Mouse (Mus musculus) limb, embryonic 12.5 days (tissue): Measurements from ENCODE around the gene Lpin2. TPM values are rescaled to one million over a fixed set of nuclear protein-coding genes. Genes with fewer than 3 reads are reported as not detected.

Source experiments
- ATAC-seq: fragments of 200-750 bp; cut with Nextera tagmentation; 2 replicates; pipeline ENCODE4 v1.8.0; 2017; ENCODE audit warnings: low read depth, moderate TSS enrichment; ENCODE audit not compliant: insufficient number of reproducible peaks, insufficient read depth, low FRiP score, low TSS enrichment
- H3K27ac ChIP-seq: fragments of 300-500 bp; sonication (generic); 2 replicates; pipeline ENCODE4 v1.5.1; 2016; ENCODE audit warnings: mild to moderate bottlenecking, moderate library complexity
- H3K27me3 ChIP-seq: fragments of 300-500 bp; sonication (generic); 2 replicates; pipeline ENCODE4 v1.6.1; 2016; ENCODE audit warnings: mild to moderate bottlenecking, moderate library complexity
- H3K36me3 ChIP-seq: fragments of 300-500 bp; sonication (generic); 2 replicates; pipeline ENCODE4 v1.6.1; 2016; ENCODE audit warnings: mild to moderate bottlenecking, moderate library complexity
- H3K4me1 ChIP-seq: fragments of 300-500 bp; sonication (generic); replicated peaks from 2 replicates; pipeline ENCODE4 v1.6.1; 2016
- H3K4me2 ChIP-seq: fragments of 300-500 bp; sonication (generic); 2 replicates; pipeline ENCODE4 v1.6.1; 2016; ENCODE audit warnings: mild to moderate bottlenecking, moderate library complexity
- H3K4me3 ChIP-seq: fragments of 300-500 bp; sonication (generic); replicated peaks from 2 replicates; pipeline ENCODE4 v1.5.1; 2016; ENCODE audit warnings: mild to moderate bottlenecking
- H3K9ac ChIP-seq: fragments of 300-500 bp; sonication (generic); replicated peaks from 2 replicates; pipeline ENCODE4 v1.6.1; 2016; ENCODE audit warnings: mild to moderate bottlenecking, moderate library complexity
- H3K9me3 ChIP-seq: fragments of 300-500 bp; sonication (generic); 2 replicates; pipeline ENCODE4 v1.6.1; 2016; ENCODE audit warnings: mild to moderate bottlenecking, moderate library complexity
- WGBS: fragments of 180-500 bp; shearing (Covaris S2); methylation state at CpG from one replicate; pipeline ENCODE4 v1.1.7; 2016; 5-methylcytosine and 5-hydroxymethylcytosine counted together
- polyA plus RNA-seq: library from polyadenylated mRNA; unstranded; fragments of >200 nt; fragmentation: Nextera tagmentation; extraction: Ambion mirVana; gene quantifications from 2 replicates; pipeline ENCODE4 v1.2.1, GENCODE M21; 2016

Gene Lpin2
- polyA plus RNA-seq, 1 experiment from 2014 or later, result 63.3 TPM

DNA sequence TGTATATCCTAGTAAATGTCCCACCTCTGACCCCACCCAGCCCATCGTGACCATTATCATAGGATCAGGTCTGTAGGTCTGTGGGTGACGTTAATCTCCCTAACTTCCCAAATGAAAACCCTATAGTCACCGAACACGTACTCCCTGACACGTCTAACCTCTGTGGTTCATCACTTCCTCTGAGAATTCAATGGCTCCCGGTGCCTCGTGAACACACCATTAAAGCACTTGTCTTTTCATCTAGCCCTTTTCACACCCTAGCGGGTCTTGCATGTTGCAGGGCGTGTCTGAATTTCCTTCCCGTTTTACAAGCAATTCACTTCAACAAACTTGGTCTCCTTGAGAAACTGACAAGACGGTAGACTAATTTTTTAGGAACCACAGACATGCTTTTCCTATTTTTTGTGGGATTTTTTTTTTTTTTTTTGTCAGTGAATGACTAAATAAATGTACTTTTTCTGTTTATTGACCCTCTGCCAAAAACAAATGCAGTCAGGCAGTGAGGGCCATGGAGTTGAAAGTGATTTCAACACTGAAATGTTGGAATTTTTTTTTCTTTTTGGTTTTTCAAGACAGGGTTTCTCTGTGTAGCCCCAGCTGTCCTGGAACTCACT is 105.9 kb downstream of the Lpin2 start:
- WGBS, result 87% methylated on average over 11 of the region's 11 CpGs
- no peaks in the 10 kb centered on the region for H3K27me3 ChIP-seq
- ATAC-seq, result no peak

DNA sequence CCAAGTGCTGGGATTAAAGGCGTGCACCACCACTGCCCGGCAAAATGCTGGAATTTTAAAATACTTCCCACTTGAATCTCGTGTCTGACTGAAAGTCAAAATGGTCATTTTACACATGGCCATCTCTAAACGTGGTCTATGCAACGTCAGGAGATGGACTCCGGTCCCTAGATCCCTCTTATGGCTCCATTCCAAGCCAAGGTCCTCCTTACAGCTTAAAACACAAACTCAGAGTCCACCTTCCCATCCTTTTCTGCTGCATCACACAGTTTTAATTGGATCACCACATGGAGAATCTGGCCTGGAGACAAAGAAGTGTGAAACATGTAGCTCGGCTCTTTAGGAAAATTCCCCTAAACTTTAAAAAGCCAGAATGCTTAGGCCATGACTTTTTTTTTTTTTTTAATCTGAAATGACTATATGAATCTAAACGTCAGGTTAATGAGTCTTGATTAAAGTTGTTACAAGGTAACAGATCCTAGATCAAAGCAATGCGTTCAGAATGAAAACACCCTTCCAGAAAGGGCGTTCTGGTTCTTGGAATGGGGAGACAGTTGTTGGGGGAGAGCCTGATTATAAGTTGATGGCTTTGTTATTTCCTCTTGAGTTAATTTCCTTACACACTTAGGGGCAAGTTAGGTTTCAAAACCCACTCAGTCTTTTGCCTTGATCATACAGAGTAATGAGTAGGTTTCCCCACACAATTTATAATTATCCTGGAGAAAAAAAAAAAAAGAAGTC is 106.6 kb downstream of the Lpin2 start:
- no peaks in the 10 kb centered on the region for H3K27me3 ChIP-seq
- H3K4me2 ChIP-seq, result no peak overlapping the region
- 83% methylated on average over 10 of the region's 10 CpGs for WGBS
- no peak overlapping the region for H3K27ac ChIP-seq
- peaks cover 29% of the 10 kb centered on the region for H3K4me1 ChIP-seq
- no peaks in the 10 kb centered on the region for H3K36me3 ChIP-seq
- no peak overlapping the region for H3K4me3 ChIP-seq
- H3K9ac ChIP-seq, result no peak overlapping the region
- ATAC-seq, result no peak
- H3K9me3 ChIP-seq, result no peaks in the 10 kb centered on the region

More for the DNA sequence above, 105.9 kb downstream of the Lpin2 start:
- no peak overlapping the region for H3K4me3 ChIP-seq
- H3K9ac ChIP-seq, result no peak overlapping the region
- no peak overlapping the region for H3K4me2 ChIP-seq
- H3K27ac ChIP-seq, result no peak overlapping the region
- no peaks in the 10 kb centered on the region for H3K36me3 ChIP-seq
- H3K4me1 ChIP-seq, result peaks cover 29% of the 10 kb centered on the region
- H3K9me3 ChIP-seq, result no peaks in the 10 kb centered on the region

DNA sequence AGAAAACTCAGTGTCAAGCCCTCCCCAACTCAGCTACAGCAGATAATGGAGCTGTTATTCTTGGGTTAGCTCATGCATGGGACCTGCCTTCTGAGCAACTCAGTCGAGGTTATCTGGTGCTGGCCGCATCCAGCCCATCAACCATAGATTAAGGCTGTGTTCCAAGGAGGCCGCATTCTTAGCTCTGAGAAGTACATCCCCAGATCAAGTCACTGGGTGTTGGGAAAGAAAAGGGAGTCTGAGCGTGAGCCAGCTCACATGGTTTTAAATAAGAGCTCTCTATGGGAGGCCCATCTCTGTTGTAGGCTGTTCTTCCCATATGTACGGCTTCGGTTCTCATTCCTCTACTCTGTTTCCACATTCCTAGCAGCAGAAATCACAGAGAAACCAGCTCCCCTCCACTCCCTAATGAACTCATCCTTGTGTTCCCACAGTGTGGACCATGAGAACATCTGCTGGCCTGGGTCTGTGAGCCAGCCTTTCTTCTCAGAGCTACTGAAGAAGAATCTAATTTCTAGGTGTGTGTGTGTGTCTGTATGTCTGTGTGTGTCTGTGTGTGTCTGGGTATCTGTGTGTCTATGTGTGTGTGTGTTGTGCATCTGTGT is 107.3 kb downstream of the Lpin2 start:
- no peak for ATAC-seq

DNA sequence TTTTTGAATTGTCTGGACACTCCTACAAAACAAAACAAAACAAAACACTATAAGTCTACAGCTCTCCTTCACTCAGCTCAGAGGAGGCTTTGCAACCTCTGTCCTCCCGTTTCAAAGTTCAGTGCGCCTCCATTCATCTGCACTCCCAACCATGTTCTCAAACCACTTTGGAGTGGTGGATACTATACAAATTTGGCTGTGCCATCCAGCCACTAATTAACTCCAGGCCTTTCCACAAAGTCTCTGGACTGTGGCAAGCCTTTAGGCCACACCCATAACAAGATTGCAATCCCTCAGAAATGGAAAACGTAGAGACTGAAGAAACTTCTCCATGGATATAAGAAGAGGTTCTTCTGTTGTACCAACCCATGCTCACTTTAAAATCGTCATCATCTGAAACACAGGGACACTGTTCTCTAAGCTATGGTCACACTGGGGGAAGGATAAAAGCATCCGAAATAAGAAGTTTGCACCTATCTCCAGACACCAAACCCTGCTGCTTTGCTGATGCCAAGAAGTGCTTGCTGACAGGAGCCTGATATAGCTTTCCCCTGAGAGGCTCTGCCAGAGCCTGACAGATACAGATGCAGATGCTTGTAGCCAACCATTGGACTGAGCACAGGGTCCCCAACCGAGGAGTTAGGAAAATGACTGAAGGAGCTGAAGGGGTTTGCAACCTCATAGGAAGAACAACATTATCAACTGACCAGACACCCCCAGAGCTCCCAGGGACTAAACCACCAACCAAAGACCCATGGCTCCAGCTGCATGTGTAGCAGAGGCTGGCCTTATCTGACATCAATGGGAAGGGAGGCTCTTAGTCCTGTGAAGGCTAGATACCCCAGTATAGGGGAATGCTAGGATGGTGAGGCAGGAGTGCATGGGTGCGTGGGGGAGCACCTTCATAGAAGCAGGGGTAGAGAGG is 108.4 kb downstream of the Lpin2 start:
- H3K27ac ChIP-seq, result no peak overlapping the region
- no peak overlapping the region for H3K4me2 ChIP-seq
- no peaks in the 10 kb centered on the region for H3K36me3 ChIP-seq
- ATAC-seq, result no peak
- no peak overlapping the region for H3K9ac ChIP-seq
- 70% methylated on average over 7 of the region's 7 CpGs for WGBS
- no peaks in the 10 kb centered on the region for H3K27me3 ChIP-seq
- H3K4me3 ChIP-seq, result no peak overlapping the region
- H3K9me3 ChIP-seq, result no peaks in the 10 kb centered on the region
- H3K4me1 ChIP-seq, result peaks cover 17% of the 10 kb centered on the region

More for the DNA sequence above, 107.3 kb downstream of the Lpin2 start:
- H3K4me3 ChIP-seq, result no peak overlapping the region
- no peaks in the 10 kb centered on the region for H3K36me3 ChIP-seq
- H3K4me1 ChIP-seq, result peaks cover 27% of the 10 kb centered on the region
- H3K4me2 ChIP-seq, result no peak overlapping the region
- no peak overlapping the region for H3K9ac ChIP-seq
- WGBS, result 89% methylated on average over 6 of the region's 6 CpGs
- no peak overlapping the region for H3K27ac ChIP-seq
- no peaks in the 10 kb centered on the region for H3K27me3 ChIP-seq
- no peaks in the 10 kb centered on the region for H3K9me3 ChIP-seq

DNA sequence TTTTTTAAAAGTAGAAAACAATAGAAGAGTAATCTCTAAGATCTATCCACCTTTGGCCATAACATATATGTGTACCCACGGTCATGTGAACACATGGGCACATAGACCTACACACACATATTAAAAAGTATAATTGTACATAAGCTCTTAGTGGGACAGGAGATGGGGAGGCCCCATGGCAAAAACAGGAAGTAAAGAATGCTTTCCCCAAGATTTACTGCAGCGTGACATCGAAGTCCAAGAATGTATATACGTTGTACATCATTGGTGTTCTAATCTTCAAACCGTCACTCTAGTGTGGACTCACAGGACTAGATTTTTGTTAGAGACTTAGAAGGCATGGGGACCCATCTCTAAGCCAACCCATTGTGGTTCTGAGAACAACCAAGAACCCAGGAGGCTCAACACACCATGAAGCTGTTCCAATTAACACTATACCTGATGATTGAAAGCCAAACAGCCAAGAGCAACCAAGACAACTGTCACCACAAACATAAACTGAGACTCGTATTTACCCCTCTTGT is 109.6 kb downstream of the Lpin2 start:
- Histone ChIP-seq H3K27me3 (no peaks in the 10 kb centered on the region), H3K4me2 (no peak overlapping the region), H3K9ac (no peak overlapping the region), H3K4me3 (no peak overlapping the region), H3K9me3 (no peaks in the 10 kb centered on the region), H3K27ac (no peak overlapping the region), H3K4me1 (peaks cover 8% of the 10 kb centered on the region; the same call in 1 of the 2 replicates), H3K36me3 (no peaks in the 10 kb centered on the region)
- no peak for ATAC-seq
- 92% methylated on average over 6 of the region's 6 CpGs for WGBS

DNA sequence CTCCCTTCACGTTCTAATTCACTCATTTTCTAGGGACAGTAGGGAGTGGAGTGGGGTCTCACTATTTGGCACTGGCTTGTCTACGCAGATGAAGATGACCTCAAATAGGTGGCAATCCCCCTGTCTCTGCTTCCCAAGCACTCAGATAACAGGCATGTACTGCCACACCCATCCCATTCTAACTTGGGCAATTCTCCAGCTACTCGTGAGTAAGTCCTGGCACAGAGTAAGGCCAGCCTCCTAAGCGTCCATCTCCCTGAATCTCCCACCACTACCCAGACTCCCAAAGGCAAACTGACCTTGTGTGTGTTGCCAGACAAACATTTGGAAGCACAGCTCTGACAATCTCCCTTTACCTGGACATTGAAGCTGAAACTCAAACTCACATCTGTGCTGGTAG is 110.5 kb downstream of the Lpin2 start:
- 87% methylated on average over 4 of the region's 4 CpGs for WGBS

DNA sequence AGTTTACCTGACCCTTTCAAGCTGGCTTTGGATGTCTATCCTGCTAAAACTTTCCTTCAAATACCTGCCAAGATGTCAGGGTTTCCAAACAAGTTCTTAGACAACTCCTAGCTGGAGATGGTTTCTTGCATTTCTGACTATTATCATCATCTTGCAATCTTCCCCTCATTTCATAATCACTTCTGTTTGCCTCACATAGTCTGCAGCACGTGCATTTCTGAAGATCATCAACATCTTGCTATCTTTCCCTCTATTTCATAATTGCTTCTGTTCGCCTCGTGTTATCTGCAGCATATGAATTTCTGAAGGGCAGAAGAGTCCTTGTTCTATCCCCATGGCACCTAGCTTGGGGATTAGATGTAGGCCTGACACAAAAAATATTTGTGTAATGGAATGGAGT is 112.2 kb downstream of the Lpin2 start:
- no peak for ATAC-seq
- 90% methylated on average over 3 of the region's 3 CpGs for WGBS

More for the DNA sequence above, 110.5 kb downstream of the Lpin2 start:
- Histone ChIP-seq H3K27me3 (no peaks in the 10 kb centered on the region), H3K4me1 (peaks cover 8% of the 10 kb centered on the region; the same call in 1 of the 2 replicates), H3K27ac (no peak overlapping the region), H3K36me3 (no peaks in the 10 kb centered on the region), H3K4me3 (no peak overlapping the region), H3K4me2 (no peak overlapping the region), H3K9me3 (no peaks in the 10 kb centered on the region), H3K9ac (no peak overlapping the region)
- ATAC-seq, result no peak

More for the DNA sequence above, 112.2 kb downstream of the Lpin2 start:
- Histone ChIP-seq H3K9me3 (no peaks in the 10 kb centered on the region), H3K27me3 (no peaks in the 10 kb centered on the region), H3K4me1 (peaks cover 8% of the 10 kb centered on the region; the same call in 1 of the 2 replicates), H3K9ac (no peak overlapping the region), H3K4me2 (no peak overlapping the region), H3K27ac (no peak overlapping the region), H3K4me3 (no peak overlapping the region), H3K36me3 (peaks cover 4% of the 10 kb centered on the region; the same call in 1 of the 2 replicates)

Other genes starting within 250 kb of the Lpin2 start
- 7.6 and 8.6 TPM in 2 replicates for gene Myom1, start 179.9 kb upstream of the Lpin2 start, polyA plus RNA-seq
- gene Myl12a, start 179.7 kb upstream of the Lpin2 start, polyA plus RNA-seq, result 586 and 602 TPM in 2 replicates
- 22.9 and 23.7 TPM in 2 replicates for gene Emilin2, start 129.4 kb downstream of the Lpin2 start, polyA plus RNA-seq